Mouse (Mus musculus) splenic B cell, adult 2 months (primary cell): ENCODE measurements around the gene Fus.
"Not testable (repeated sequence)": the region's sequence is repeated elsewhere in the genome, so short reads cannot be mapped to it uniquely, and the experiment has no call there.

Source experiments
- DNase-seq: peaks from one replicate; pipeline ENCODE4 v3.0.0-alpha.2; 2011; ENCODE audit warnings: low read depth, low spot score
- H3K27me3 ChIP-seq: 2 replicates; pipeline ENCODE4 v1.6.1; 2012; ENCODE audit warnings: mild to moderate bottlenecking, low read length, moderate library complexity, mixed read lengths; ENCODE audit not compliant: control insufficient read depth, poor library complexity, insufficient read depth, severe bottlenecking
- H3K36me3 ChIP-seq: 2 replicates; pipeline ENCODE4 v1.6.1; 2012; ENCODE audit warnings: mild to moderate bottlenecking, low read length, moderate library complexity, mixed read lengths; ENCODE audit not compliant: control insufficient read depth, poor library complexity, insufficient read depth, severe bottlenecking

The Fus gene

DNA sequence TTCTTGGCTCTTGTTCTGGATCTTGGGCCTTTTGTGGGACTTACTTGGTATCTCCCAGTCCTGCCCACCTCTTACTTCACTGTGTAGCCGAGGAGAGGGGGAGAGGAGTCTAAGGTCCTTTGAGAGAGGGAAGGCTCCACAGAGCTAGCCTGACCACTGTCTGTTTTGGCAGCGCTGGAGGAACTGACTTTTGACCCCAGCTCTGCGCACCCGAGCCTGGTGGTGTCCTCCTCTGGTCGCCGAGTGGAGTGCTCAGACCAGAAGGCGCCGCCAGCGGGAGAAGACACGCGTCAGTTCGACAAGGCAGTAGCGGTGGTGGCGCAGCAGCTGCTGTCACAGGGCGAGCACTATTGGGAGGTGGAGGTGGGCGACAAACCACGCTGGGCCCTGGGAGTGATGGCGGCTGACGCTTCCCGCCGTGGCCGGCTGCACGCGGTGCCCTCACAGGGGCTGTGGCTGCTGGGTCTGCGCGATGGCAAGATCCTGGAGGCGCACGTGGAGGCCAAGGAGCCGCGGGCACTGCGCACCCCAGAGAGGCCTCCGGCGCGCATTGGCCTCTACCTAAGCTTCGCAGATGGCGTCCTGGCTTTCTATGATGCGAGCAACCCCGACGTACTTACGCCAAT, 42.6 kb downstream of the Fus start:
- H3K27me3 ChIP-seq, result no peaks in the 10 kb centered on the region
- no peak for DNase-seq
- no peaks in the 10 kb centered on the region for H3K36me3 ChIP-seq

GRCm38 (mm10) chr7:128012136-128012780, 45.0 kb downstream of the Fus start:
- Histone ChIP-seq H3K27me3 (no peaks in the 10 kb centered on the region), H3K36me3 (no peaks in the 10 kb centered on the region)
- DNase-seq, result no peak

DNA sequence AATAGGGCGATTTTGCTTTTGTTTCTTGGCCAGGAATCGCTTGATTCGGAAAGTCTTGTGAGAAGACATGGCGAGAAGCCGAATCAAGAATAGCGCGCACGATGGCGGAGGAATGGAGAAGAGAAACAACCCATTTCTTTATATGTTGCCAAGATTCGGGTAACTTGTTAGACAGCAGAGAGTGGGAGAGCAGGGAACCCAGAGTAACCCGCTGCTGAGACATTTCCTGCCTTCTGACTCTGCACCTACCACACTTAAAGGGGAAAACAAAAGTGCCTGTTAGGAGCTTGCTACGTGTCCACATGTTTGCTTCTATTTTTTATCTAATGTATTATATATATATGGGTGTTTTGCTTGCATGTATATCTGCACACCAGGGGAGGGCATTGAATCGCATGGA, 45.9 kb downstream of the Fus start:
- no peaks in the 10 kb centered on the region for H3K36me3 ChIP-seq
- no peaks in the 10 kb centered on the region for H3K27me3 ChIP-seq
- DNase-seq, result no peak

DNA sequence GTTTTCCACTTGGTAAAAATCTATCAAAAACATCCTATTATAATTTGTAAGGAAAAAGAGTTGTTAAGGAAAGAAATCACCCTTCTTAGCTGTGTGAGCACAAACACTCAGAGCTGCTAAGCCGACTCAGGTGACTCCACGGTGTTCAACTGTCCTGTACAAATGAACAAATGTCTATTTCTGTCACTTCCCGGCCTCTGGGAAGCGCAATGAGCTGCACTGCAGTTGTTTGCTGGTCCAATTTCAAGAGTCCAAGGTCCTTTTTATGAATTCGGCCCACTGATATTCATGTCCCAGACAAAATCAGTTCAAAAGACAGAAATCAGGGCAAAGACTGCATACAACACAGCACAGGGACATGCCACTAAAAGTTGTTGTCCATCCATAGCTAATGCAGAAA, 48.9 kb downstream of the Fus start:
- not testable (repeated sequence) for H3K27me3 ChIP-seq, DNase-seq, H3K36me3 ChIP-seq

GRCm38 (mm10) chr7:128016650-128017049, 49.4 kb downstream of the Fus start:
- DNase-seq, result no peak
- Histone ChIP-seq H3K36me3 (no peaks in the 10 kb centered on the region), H3K27me3 (no peaks in the 10 kb centered on the region)

DNA sequence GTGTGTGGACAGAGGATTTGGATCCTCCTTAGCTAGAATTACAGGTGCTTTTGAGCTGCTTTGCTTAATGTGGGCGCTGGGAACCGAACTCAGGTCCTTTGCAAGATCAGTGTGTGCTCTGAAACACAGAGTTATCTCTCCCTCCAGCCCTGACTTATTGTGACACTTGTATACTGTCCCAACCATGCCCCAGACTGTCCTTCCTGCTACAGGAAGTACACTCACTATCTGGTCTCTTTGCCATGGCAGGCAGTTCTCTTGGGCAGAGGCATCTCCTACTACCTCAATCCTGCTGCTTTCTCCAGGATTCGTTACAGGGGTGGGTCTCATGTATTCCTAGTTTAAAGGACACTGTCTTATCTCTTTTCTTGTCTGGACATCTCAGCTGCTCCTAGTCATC, 51.0 kb downstream of the Fus start:
- Histone ChIP-seq H3K27me3 (no peaks in the 10 kb centered on the region), H3K36me3 (no peaks in the 10 kb centered on the region)
- DNase-seq, result no peak

GRCm38 (mm10) chr7:128019187-128019586, 51.9 kb downstream of the Fus start:
- H3K36me3 ChIP-seq, result no peaks in the 10 kb centered on the region
- no peak for DNase-seq
- H3K27me3 ChIP-seq, result no peaks in the 10 kb centered on the region

DNA sequence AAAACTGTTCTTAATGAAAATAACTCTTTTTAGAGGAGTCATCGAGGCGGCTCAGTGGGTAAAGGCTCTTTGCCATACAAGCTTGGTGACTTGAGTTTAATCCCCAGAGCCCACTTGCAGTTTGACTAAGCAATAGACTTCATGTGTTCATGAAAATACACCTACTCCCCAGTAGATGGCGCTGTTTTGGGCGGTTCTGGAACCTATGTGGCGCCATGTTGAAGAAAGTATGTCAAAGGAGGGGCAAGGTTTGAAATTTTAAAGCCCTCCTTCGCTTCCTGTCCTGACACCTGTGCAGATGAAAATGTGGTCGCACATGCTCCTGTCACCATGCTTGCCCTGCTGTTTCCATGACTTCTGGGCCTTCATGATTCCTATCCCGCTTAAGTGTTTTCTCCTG, 55.7 kb downstream of the Fus start:
- Histone ChIP-seq H3K36me3 (no peaks in the 10 kb centered on the region), H3K27me3 (no peaks in the 10 kb centered on the region)
- peak; percentile 48 for DNase-seq

- no peak for DNase-seq
- Histone ChIP-seq H3K36me3 (no peaks in the 10 kb centered on the region), H3K27me3 (no peaks in the 10 kb centered on the region)
Measured at GRCm38 (mm10) chr7:128023565-128023964, 56.3 kb downstream of the Fus start.

GRCm38 (mm10) chr7:128024364-128024763, 57.1 kb downstream of the Fus start:
- DNase-seq, result no peak
- no peaks in the 10 kb centered on the region for H3K27me3 ChIP-seq
- H3K36me3 ChIP-seq, result no peaks in the 10 kb centered on the region

GRCm38 (mm10) chr7:128024932-128025331, 57.7 kb downstream of the Fus start:
- no peak for DNase-seq
- Histone ChIP-seq H3K27me3 (no peaks in the 10 kb centered on the region), H3K36me3 (no peaks in the 10 kb centered on the region)

- Histone ChIP-seq H3K36me3 (no peaks in the 10 kb centered on the region), H3K27me3 (no peaks in the 10 kb centered on the region)
- DNase-seq, result no peak
Measured at GRCm38 (mm10) chr7:128025381-128025780, 58.1 kb downstream of the Fus start.

- no peak for DNase-seq
- Histone ChIP-seq H3K36me3 (no peaks in the 10 kb centered on the region), H3K27me3 (no peaks in the 10 kb centered on the region)
Measured at GRCm38 (mm10) chr7:128031403-128031976, 64.2 kb downstream of the Fus start.

GRCm38 (mm10) chr7:128032290-128032988, 65.2 kb downstream of the Fus start:
- DNase-seq, result no peak
- no peaks in the 10 kb centered on the region for H3K27me3 ChIP-seq
- H3K36me3 ChIP-seq, result no peaks in the 10 kb centered on the region

DNA sequence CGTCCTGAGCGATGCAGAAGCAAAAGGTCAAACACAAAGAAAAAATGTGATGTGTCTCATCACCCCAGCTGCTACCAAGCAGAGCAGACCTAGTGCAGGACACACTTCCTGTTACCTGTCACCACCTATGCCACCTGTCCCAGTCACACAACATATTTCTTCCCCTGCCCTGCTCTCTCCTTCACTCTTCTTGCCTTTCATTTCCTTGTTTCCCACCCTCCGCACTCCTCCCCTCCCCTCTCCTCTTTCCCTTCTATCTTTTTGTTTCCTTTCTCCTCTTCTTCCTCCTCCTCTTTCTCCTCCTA, 65.7 kb downstream of the Fus start:
- no peaks in the 10 kb centered on the region for H3K27me3 ChIP-seq
- H3K36me3 ChIP-seq, result no peaks in the 10 kb centered on the region
- DNase-seq, result no peak
